Comparison of ENCODE assay signal across 21 mouse cellular contexts in genomic region chr19:23768864-23769263, GRCm38 (mm10).
"Had no signal": no experiment of that assay in that cellular context is flagged by ENCODE, and none has a peak within 500 bp of the region (broad histone marks: within the 10 kb centered on the region; RNA-seq: fewer than 3 reads in every experiment).

No protein-coding gene starts in this region.

- H3K4me1 ChIP-seq: intestine, embryonic 15.5 days; limb, embryonic 10.5 days; limb, embryonic 13.5 days; liver, embryonic 12.5 days; liver, embryonic 15.5 days had no signal

- H3K9ac ChIP-seq: intestine, embryonic 15.5 days; limb, embryonic 13.5 days; liver, embryonic 12.5 days; liver, embryonic 15.5 days; midbrain, embryonic 12.5 days; midbrain, embryonic 15.5 days; neural tube, embryonic 12.5 days; neural tube, embryonic 15.5 days had no signal

- H3K4me2 ChIP-seq: intestine, embryonic 15.5 days; limb, embryonic 13.5 days; liver, embryonic 12.5 days; liver, embryonic 15.5 days; midbrain, embryonic 12.5 days; midbrain, embryonic 15.5 days; neural tube, embryonic 12.5 days; neural tube, embryonic 15.5 days had no signal

- H3K36me3 ChIP-seq: intestine, embryonic 15.5 days; limb, embryonic 10.5 days; limb, embryonic 13.5 days; liver, embryonic 12.5 days; liver, embryonic 15.5 days; midbrain, embryonic 12.5 days; midbrain, embryonic 15.5 days; neural tube, embryonic 12.5 days; neural tube, embryonic 15.5 days had no signal

- H3K4me3 ChIP-seq: intestine, embryonic 15.5 days; layer of hippocampus, adult 2 months; limb, embryonic 10.5 days; limb, embryonic 13.5 days; liver, embryonic 12.5 days; liver, embryonic 15.5 days; midbrain, embryonic 12.5 days; midbrain, embryonic 15.5 days; neural tube, embryonic 12.5 days; neural tube, embryonic 15.5 days had no signal

- H3K27ac ChIP-seq: intestine, embryonic 15.5 days; layer of hippocampus, adult 2 months; limb, embryonic 10.5 days; limb, embryonic 13.5 days; liver, embryonic 12.5 days; liver, embryonic 15.5 days; macrophage; midbrain, embryonic 12.5 days; midbrain, embryonic 15.5 days; neural tube, embryonic 12.5 days; neural tube, embryonic 15.5 days; stomach, postnatal 0 days had no signal

- H3K27me3 ChIP-seq: intestine, embryonic 15.5 days; liver, embryonic 15.5 days; midbrain, embryonic 15.5 days; neural tube, embryonic 12.5 days; neural tube, embryonic 15.5 days had no signal

- H3K9me3 ChIP-seq: intestine, embryonic 15.5 days; limb, embryonic 10.5 days; limb, embryonic 13.5 days; liver, embryonic 12.5 days; liver, embryonic 15.5 days; midbrain, embryonic 12.5 days; midbrain, embryonic 15.5 days; neural tube, embryonic 12.5 days; neural tube, embryonic 15.5 days had no signal

- ATAC-seq: intestine, embryonic 15.5 days; liver, embryonic 12.5 days; midbrain, embryonic 15.5 days had no signal

- DNase-seq: layer of hippocampus, adult 9-11 months; liver; lung, adult 18-20 months; lung, postnatal 14 days; right cerebral cortex, adult 18-20 months; right cerebral cortex, postnatal 14 days; right cerebral cortex, postnatal 4 days; thymus, adult 18-20 months; thymus, postnatal 36 days had no signal
